Mouse (Mus musculus) midbrain, embryonic 15.5 days (tissue): ENCODE measurements around the gene Aplp1. TPM values are rescaled to one million over a fixed set of nuclear protein-coding genes. Genes with fewer than 3 reads are reported as not detected.

Source experiments
- ATAC-seq: fragments of 200-750 bp; cut with Nextera tagmentation; replicated peaks from 2 replicates; pipeline ENCODE4 v1.8.0; 2017; ENCODE audit warnings: moderate TSS enrichment
- H3K27ac ChIP-seq: fragments of 300-500 bp; sonication (generic); 2 replicates; pipeline ENCODE4 v1.5.1; 2015; ENCODE audit warnings: mild to moderate bottlenecking, inconsistent platforms
- H3K27me3 ChIP-seq: fragments of 300-500 bp; sonication (generic); replicated peaks from 2 replicates; pipeline ENCODE4 v1.6.1; 2015; ENCODE audit warnings: inconsistent platforms
- H3K36me3 ChIP-seq: fragments of 300-500 bp; sonication (generic); replicated peaks from 2 replicates; pipeline ENCODE4 v1.6.1; 2015; ENCODE audit warnings: inconsistent platforms
- H3K4me1 ChIP-seq: fragments of 300-500 bp; sonication (generic); 2 replicates; pipeline ENCODE4 v1.6.1; 2015; ENCODE audit warnings: inconsistent platforms
- H3K4me2 ChIP-seq: fragments of 300-500 bp; sonication (generic); 2 replicates; pipeline ENCODE4 v1.6.1; 2015; ENCODE audit warnings: inconsistent platforms, mild to moderate bottlenecking, moderate library complexity
- H3K4me3 ChIP-seq: fragments of 300-500 bp; sonication (generic); 2 replicates; pipeline ENCODE4 v1.5.1; 2015; ENCODE audit warnings: mild to moderate bottlenecking, inconsistent platforms
- H3K9ac ChIP-seq: fragments of 300-500 bp; sonication (generic); 2 replicates; pipeline ENCODE4 v1.6.1; 2015; ENCODE audit warnings: mild to moderate bottlenecking, inconsistent platforms
- H3K9me3 ChIP-seq: fragments of 300-500 bp; sonication (generic); 2 replicates; pipeline ENCODE4 v1.6.1; 2016; ENCODE audit warnings: inconsistent platforms
- WGBS: fragments of 180-500 bp; shearing (Covaris S2); methylation state at CpG from one replicate; pipeline ENCODE4 v1.1.7; 2015; ENCODE audit warnings: mixed read lengths; 5-methylcytosine and 5-hydroxymethylcytosine counted together
- polyA plus RNA-seq: library from polyadenylated mRNA; unstranded; fragments of >200 nt; fragmentation: Nextera tagmentation; extraction: Ambion mirVana; gene quantifications from 2 replicates; pipeline ENCODE4 v1.2.1, GENCODE M21; 2015

Aplp1 gene
- polyA plus RNA-seq, 1 experiment from 2014 or later, result 790 TPM

DNA sequence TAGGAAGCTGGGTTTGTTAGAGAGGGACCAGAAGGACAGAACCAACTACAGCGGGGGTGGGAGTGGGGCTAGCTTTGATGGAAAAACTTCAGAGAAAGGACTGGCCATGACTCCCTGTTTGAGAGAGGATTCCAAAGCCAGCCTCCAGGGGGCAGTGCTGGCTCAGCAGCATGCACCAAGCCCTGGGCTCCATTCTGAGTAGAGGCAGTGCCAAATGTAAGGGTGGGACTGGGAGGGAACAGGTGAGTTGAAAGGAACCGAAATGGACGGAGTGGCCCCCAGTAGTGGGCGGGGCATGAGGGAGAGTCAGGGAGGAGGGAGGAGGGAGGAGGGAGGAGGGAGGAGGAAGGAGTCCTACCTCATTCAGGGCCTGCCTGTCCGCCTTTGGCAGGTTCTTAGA, 4.6 kb downstream of the Aplp1 start:
- Histone ChIP-seq H3K9me3 (no peaks in the 10 kb centered on the region), H3K4me2 (no peak overlapping the region), H3K36me3 (peaks cover 50% of the 10 kb centered on the region), H3K27ac (no peak overlapping the region), H3K4me1 (peaks cover 30% of the 10 kb centered on the region), H3K4me3 (no peak overlapping the region), H3K9ac (no peak overlapping the region), H3K27me3 (no peaks in the 10 kb centered on the region)
- no peak for ATAC-seq
- WGBS, result 17% methylated on average over 4 of the region's 5 CpGs

DNA sequence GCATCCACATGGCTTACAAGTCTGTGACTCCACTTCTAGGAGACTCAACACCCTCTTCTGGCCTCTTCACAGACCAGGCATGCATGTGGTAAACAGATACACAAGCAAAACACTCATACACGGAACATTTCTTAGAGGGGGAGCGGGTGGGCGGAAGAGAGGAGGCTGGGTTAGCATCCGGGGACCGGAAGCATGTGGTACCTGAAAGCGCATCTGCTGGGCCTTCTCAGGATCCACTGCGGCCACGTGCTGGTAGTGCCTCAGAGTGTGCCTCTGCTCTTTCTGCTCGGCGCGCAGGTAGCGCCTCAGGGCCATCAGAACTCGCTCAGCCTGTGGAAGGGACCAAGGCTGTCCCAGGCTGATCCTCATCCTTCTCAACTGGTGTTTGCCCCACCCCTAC, 5.6 kb downstream of the Aplp1 start:
- no peak for ATAC-seq
- Histone ChIP-seq H3K9ac (no peak overlapping the region), H3K4me2 (no peak overlapping the region), H3K27ac (no peak overlapping the region), H3K4me3 (no peak overlapping the region), H3K9me3 (no peaks in the 10 kb centered on the region), H3K36me3 (peaks cover 60% of the 10 kb centered on the region), H3K27me3 (no peaks in the 10 kb centered on the region), H3K4me1 (peaks cover 30% of the 10 kb centered on the region)
- WGBS, result 87% methylated on average over 13 of the region's 13 CpGs

DNA sequence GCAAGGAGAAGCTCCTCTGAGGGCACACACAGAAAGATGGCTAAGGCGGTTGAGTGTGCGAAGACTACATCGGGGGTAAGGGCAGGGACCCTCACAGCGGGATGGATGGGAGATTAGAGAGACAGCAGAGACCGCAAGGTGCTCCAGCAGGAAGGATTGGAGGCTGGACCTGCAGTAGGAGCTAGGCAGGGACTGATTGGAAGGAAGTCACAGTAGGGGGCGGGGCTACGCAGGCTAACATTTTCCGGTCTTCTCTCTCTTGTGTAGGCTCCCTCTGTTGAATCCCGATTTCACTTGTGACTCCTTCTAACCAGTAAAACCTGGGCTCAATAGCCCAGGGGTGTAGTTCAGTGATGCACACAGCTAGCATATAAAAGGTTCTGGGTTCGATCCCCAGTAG, 8.5 kb downstream of the Aplp1 start:
- WGBS, result 27% methylated on average over 10 of the region's 10 CpGs
- no peak overlapping the region for H3K4me3 ChIP-seq
- no peaks in the 10 kb centered on the region for H3K9me3 ChIP-seq
- no peak overlapping the region for H3K27ac ChIP-seq
- H3K9ac ChIP-seq, result no peak overlapping the region
- H3K27me3 ChIP-seq, result no peaks in the 10 kb centered on the region
- H3K4me2 ChIP-seq, result no peak overlapping the region
- peaks cover 53% of the 10 kb centered on the region for H3K36me3 ChIP-seq
- no peak for ATAC-seq
- H3K4me1 ChIP-seq, result peaks cover 6% of the 10 kb centered on the region

DNA sequence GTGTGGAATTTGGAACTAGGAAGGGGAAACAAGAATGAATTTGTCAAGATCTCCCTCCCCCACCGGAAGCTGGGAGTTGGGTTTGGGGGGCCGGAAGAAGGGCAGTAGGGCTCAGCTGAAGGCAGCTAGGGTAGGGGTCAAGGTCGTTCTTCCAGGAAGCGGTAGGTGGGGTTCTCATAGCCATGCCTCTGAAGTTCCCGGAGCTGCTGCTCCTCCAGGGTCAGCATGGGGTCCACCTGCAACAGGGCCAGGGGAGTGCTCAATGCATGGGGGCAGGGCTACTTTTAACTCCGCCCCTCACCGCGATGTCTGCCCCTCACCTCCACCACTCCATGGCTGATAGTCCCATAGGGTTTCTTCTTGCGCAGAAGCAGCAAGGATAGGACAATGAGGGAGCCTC, 10.2 kb downstream of the Aplp1 start:
- no peak overlapping the region for H3K27ac ChIP-seq
- H3K9ac ChIP-seq, result no peak overlapping the region
- H3K4me2 ChIP-seq, result no peak overlapping the region
- H3K4me3 ChIP-seq, result no peak overlapping the region
- no peaks in the 10 kb centered on the region for H3K4me1 ChIP-seq
- no peaks in the 10 kb centered on the region for H3K9me3 ChIP-seq
- WGBS, result 53% methylated on average over 9 of the region's 9 CpGs
- H3K27me3 ChIP-seq, result no peaks in the 10 kb centered on the region
- H3K36me3 ChIP-seq, result peaks cover 46% of the 10 kb centered on the region
- ATAC-seq, result no peak

- Histone ChIP-seq H3K27ac (no peak overlapping the region), H3K27me3 (no peaks in the 10 kb centered on the region), H3K9ac (no peak overlapping the region), H3K4me3 (no peak overlapping the region), H3K4me2 (no peak overlapping the region), H3K36me3 (peaks cover 42% of the 10 kb centered on the region), H3K4me1 (no peaks in the 10 kb centered on the region), H3K9me3 (no peaks in the 10 kb centered on the region)
- 76% methylated on average over 10 of the region's 10 CpGs for whole genome bisulfite sequencing
- ATAC-seq, result no peak
These were observed 10.6 kb downstream of the Aplp1 start for GRCm38 (mm10) chr7:30434701-30435100.

DNA sequence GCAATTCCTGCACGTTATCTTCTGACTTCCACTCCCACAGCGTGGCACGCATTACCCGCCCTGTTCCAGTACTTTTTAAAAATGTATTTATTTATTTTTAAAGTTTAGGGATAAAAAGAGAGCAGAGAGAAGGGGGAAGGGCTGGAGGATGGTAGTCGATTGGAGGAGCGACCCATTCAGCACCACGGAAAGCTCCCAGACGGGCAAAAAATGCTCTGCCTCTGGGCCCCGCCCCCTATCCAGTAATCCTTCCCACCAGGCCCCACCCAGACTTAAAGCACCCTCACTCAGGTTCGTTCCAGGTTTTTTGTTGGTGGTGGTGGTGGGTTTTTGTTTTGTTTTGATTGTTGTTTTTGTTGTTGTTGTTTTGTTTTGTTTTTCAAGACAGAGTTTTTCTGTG, 11.1 kb downstream of the Aplp1 start:
- Histone ChIP-seq H3K27ac (no peak overlapping the region), H3K27me3 (no peaks in the 10 kb centered on the region), H3K9me3 (no peaks in the 10 kb centered on the region), H3K4me3 (no peak overlapping the region), H3K4me1 (no peaks in the 10 kb centered on the region), H3K9ac (no peak overlapping the region), H3K36me3 (peaks cover 37% of the 10 kb centered on the region), H3K4me2 (no peak overlapping the region)
- WGBS, result 3% methylated on average over 10 of the region's 10 CpGs
- no peak for ATAC-seq

- H3K4me3 ChIP-seq, result no peak overlapping the region
- no peaks in the 10 kb centered on the region for H3K9me3 ChIP-seq
- 13% methylated on average over 3 of the region's 3 CpGs for WGBS
- ATAC-seq, result peak; percentile 59
- H3K4me1 ChIP-seq, result no peaks in the 10 kb centered on the region
- H3K4me2 ChIP-seq, result no peak overlapping the region
- H3K9ac ChIP-seq, result no peak overlapping the region
- H3K36me3 ChIP-seq, result peaks cover 24% of the 10 kb centered on the region
- H3K27me3 ChIP-seq, result no peaks in the 10 kb centered on the region
- H3K27ac ChIP-seq, result no peak overlapping the region
These were observed 13.5 kb downstream of the Aplp1 start for GRCm38 (mm10) chr7:30431793-30432192.

GRCm38 (mm10) chr7:30430191-30430590, 15.1 kb downstream of the Aplp1 start:
- no peak overlapping the region for H3K9ac ChIP-seq
- no peak overlapping the region for H3K27ac ChIP-seq
- H3K36me3 ChIP-seq, result peaks cover 16% of the 10 kb centered on the region
- no peaks in the 10 kb centered on the region for H3K27me3 ChIP-seq
- no peaks in the 10 kb centered on the region for H3K9me3 ChIP-seq
- no peak overlapping the region for H3K4me3 ChIP-seq
- no peak for ATAC-seq
- H3K4me2 ChIP-seq, result no peak overlapping the region
- H3K4me1 ChIP-seq, result no peaks in the 10 kb centered on the region
- 57% methylated on average over 2 of the region's 2 CpGs for WGBS

GRCm38 (mm10) chr7:30429327-30429726, 16.0 kb downstream of the Aplp1 start:
- H3K27ac ChIP-seq, result no peak overlapping the region
- no peak for ATAC-seq

DNA sequence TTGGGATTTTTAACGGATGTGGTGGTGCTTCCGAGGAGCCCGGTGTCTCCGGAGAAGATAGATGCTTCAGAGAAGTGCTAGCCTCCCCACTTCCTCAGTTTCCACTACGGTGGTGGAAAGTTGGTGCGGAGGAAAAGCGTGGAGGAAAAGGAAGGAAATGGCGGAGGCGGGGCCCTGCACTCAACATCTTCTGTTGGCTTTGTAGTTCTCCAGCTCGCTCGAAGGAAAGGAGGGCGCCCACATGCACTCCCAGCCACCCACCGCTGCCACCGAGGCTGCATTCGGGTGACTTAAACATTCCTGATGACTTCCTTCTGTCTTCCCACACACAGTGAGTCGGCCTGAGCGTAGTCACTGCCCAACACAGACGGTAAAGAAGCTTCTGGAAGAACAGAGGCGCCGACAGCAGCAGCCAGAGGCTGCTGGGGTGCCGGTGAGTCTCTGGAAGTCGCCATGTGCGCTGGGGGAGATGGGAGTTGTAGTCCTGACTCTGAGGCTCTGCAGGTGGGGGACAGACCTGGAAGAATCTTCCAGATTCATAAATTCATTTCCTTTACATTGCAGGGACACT, 22.2 kb downstream of the Aplp1 start:
- no peak for ATAC-seq
- Histone ChIP-seq H3K4me3 (peak overlapping the region; percentile 61), H3K27ac (peak overlapping the region; percentile 54), H3K36me3 (peaks cover 5% of the 10 kb centered on the region; the same call in 1 of the 2 replicates), H3K27me3 (no peaks in the 10 kb centered on the region), H3K4me2 (peak overlapping the region; percentile 95), H3K9me3 (no peaks in the 10 kb centered on the region), H3K4me1 (peaks cover 18% of the 10 kb centered on the region), H3K9ac (peak overlapping the region; percentile 58)
- WGBS, result 55% methylated on average over 23 of the region's 23 CpGs

More at GRCm38 (mm10) chr7:30429327-30429726, 16.0 kb downstream of the Aplp1 start:
- Histone ChIP-seq H3K9ac (no peak overlapping the region), H3K4me2 (no peak overlapping the region), H3K36me3 (peaks cover 11% of the 10 kb centered on the region; the same call in 1 of the 2 replicates), H3K4me1 (no peaks in the 10 kb centered on the region), H3K9me3 (no peaks in the 10 kb centered on the region), H3K4me3 (no peak overlapping the region), H3K27me3 (no peaks in the 10 kb centered on the region)

- H3K36me3 ChIP-seq, result peaks cover 5% of the 10 kb centered on the region; the same call in 1 of the 2 replicates
- ATAC-seq, result peak; percentile 60; the same call in 1 of the 2 replicates
- peak overlapping the region; percentile 54; the same call in 1 of the 2 replicates for H3K27ac ChIP-seq
- peaks cover 18% of the 10 kb centered on the region for H3K4me1 ChIP-seq
- 14% methylated on average over 9 of the region's 9 CpGs for WGBS
- no peaks in the 10 kb centered on the region for H3K27me3 ChIP-seq
- peak overlapping the region; percentile 58 for H3K9ac ChIP-seq
- H3K4me2 ChIP-seq, result peak overlapping the region; percentile 95
- peak overlapping the region; percentile 61 for H3K4me3 ChIP-seq
- no peaks in the 10 kb centered on the region for H3K9me3 ChIP-seq
These were observed 22.8 kb downstream of the Aplp1 start for GRCm38 (mm10) chr7:30422560-30422959.

- ATAC-seq, result peak; percentile 90
- Histone ChIP-seq H3K9ac (peak overlapping the region; percentile 58), H3K36me3 (peaks cover 5% of the 10 kb centered on the region; the same call in 1 of the 2 replicates), H3K4me3 (peak overlapping the region; percentile 61), H3K4me2 (peak overlapping the region; percentile 95), H3K27ac (peak overlapping the region; percentile 54), H3K4me1 (peaks cover 18% of the 10 kb centered on the region), H3K27me3 (no peaks in the 10 kb centered on the region), H3K9me3 (no peaks in the 10 kb centered on the region)
- WGBS, result 0% methylated on average over 45 of the region's 45 CpGs
These were observed 23.4 kb downstream of the Aplp1 start for GRCm38 (mm10) chr7:30421890-30422435.
